Mouse (Mus musculus): ENCODE measurements around the gene Ttc5. TPM values are rescaled to one million over a fixed set of nuclear protein-coding genes. Genes with fewer than 3 reads are reported as not detected.

Ttc5 gene
- 10.3 and 12.5 TPM in 2 replicates for total RNA-seq (2014; rRNA removed)
- polyA plus RNA-seq (2012; rRNA removed): 7.1 and 8.2 TPM in 2 replicates

DNA sequence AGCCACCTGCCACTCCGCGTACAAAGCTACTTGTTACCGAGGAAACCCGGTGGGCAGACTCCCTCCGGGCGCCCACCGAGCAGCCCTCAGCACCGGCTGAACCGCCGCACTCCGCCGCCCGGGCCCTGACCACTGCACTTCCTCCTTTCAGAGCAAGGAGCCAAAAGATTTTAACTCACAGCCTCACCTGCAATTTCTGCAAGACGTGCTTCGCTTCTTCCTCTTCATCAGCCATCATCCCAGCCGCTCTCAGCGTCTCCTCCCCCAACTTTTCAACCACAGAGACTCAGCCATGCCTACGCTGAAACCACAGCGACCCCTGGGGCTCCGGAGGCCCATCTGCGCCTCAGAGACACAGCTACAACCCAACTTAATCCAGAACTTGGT, at the start of gene Ttc5:
Gene Ttc5 (minus strand): TSS at position 269 of the 387 bp plus-strand sequence.
- peaks cover 3% of the 10 kb centered on the region; the same call in 1 of the 2 replicates for H3K36me3 ChIP-seq (ENCODE audit: control insufficient read depth, insufficient read depth, low read length)
- H3K4me3 ChIP-seq (ENCODE audit: insufficient read depth, low read depth, low read length): peak within 1 kb of the TSS; percentile 92
- peak; percentile 75 for DNase-seq (ENCODE audit: extremely low read depth, low read depth, low spot score)
- H3K9ac ChIP-seq (ENCODE audit: low read depth, low read length): peak within 1 kb of the TSS; percentile 78
- TF ChIP-seq CTCF (IDR thresholded peaks at IDR 0.05; ENCODE audit: low read depth, low read length) (peak; percentile 94), POLR2A (IDR thresholded peaks at IDR 0.05; ENCODE audit: extremely low read depth, insufficient read depth, low read length) (no peak)
- no peaks in the 10 kb centered on the region for H3K27me3 ChIP-seq (ENCODE audit: control insufficient read depth, insufficient read depth, low read length)
- H3K79me2 ChIP-seq (ENCODE audit: control insufficient read depth, insufficient read depth, low read length): no peaks in the 10 kb centered on the region
- no peaks in the 10 kb centered on the region for H3K4me1 ChIP-seq (ENCODE audit: control insufficient read depth, insufficient read depth, low read length)
- WGBS: 1% methylated on average over 21 of the region's 21 CpGs
- H3K27ac ChIP-seq (replicated peaks; ENCODE audit: insufficient read depth, low read depth, low read length): no peak within 1 kb of the TSS

DNA sequence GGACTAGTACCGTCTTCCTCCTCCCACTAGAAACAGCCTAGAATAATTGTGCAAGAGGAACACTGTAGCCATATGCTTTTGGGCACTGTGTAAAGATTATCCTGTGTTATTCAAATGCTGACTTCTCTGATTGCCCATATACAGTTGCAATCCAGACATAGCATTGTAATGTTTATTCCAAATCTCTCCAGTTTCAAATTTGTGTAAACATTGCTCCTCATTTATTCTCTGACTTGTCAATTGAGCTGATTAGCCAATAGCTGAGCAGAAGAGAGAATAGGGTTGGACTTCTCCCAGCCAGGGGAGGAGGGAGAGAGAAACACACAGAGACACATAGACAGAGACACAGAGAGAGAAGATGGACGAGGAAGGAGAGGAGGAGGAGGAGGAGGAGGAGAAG, 49.1 kb upstream of the Ttc5 start:
- no peak overlapping the region for H3K4me3 ChIP-seq (ENCODE audit: insufficient read depth, low read depth, low read length)
- no peaks in the 10 kb centered on the region for H3K27me3 ChIP-seq (ENCODE audit: control insufficient read depth, insufficient read depth, low read length)
- H3K9ac ChIP-seq (ENCODE audit: low read depth, low read length): no peak overlapping the region
- H3K27ac ChIP-seq (replicated peaks; ENCODE audit: insufficient read depth, low read depth, low read length): peak overlapping the region; percentile 7; the same call in 1 of the 2 replicates
- peaks cover 27% of the 10 kb centered on the region for H3K36me3 ChIP-seq (ENCODE audit: control insufficient read depth, insufficient read depth, low read length)
- TF ChIP-seq CTCF (IDR thresholded peaks at IDR 0.05; ENCODE audit: low read depth, low read length): no peak
- TF ChIP-seq POLR2A (IDR thresholded peaks at IDR 0.05; ENCODE audit: extremely low read depth, insufficient read depth, low read length): no peak
- 63% methylated on average over 2 of the region's 2 CpGs for WGBS
- H3K79me2 ChIP-seq (ENCODE audit: control insufficient read depth, insufficient read depth, low read length): no peaks in the 10 kb centered on the region
- H3K4me1 ChIP-seq (ENCODE audit: control insufficient read depth, insufficient read depth, low read length): no peaks in the 10 kb centered on the region
- peak; percentile 23 for DNase-seq (ENCODE audit: extremely low read depth, low read depth, low spot score)

DNA sequence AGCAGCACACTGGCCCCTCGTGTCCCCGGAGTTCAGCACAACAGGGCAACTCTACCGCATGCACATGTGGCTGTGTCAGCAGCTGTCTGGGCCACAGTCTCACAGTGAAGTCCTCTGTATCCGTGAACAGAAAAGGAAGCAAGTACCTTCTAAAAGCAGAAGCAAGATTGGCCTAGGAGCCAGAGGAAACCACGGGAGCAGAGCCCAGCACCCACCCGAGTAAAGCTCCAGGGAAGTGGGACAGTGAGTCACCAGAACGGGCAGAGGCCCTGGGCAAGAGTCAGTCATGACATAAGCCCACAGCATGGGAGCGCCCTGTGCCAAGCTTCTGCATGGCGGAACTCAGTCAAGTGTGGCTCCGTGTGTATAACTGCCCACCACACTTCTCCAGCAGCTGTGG, 48.6 kb upstream of the Ttc5 start:
- no peak overlapping the region for H3K9ac ChIP-seq (ENCODE audit: low read depth, low read length)
- DNase-seq (ENCODE audit: extremely low read depth, low read depth, low spot score): peak; percentile 45
- H3K79me2 ChIP-seq (ENCODE audit: control insufficient read depth, insufficient read depth, low read length): no peaks in the 10 kb centered on the region
- H3K36me3 ChIP-seq (ENCODE audit: control insufficient read depth, insufficient read depth, low read length): peaks cover 29% of the 10 kb centered on the region
- TF ChIP-seq CTCF (IDR thresholded peaks at IDR 0.05; ENCODE audit: low read depth, low read length) (no peak), POLR2A (IDR thresholded peaks at IDR 0.05; ENCODE audit: extremely low read depth, insufficient read depth, low read length) (no peak)
- no peaks in the 10 kb centered on the region for H3K27me3 ChIP-seq (ENCODE audit: control insufficient read depth, insufficient read depth, low read length)
- H3K27ac ChIP-seq (replicated peaks; ENCODE audit: insufficient read depth, low read depth, low read length): peak overlapping the region; percentile 7; the same call in 1 of the 2 replicates
- 78% methylated on average over 10 of the region's 10 CpGs for WGBS
- no peak overlapping the region for H3K4me3 ChIP-seq (ENCODE audit: insufficient read depth, low read depth, low read length)
- no peaks in the 10 kb centered on the region for H3K4me1 ChIP-seq (ENCODE audit: control insufficient read depth, insufficient read depth, low read length)

DNA sequence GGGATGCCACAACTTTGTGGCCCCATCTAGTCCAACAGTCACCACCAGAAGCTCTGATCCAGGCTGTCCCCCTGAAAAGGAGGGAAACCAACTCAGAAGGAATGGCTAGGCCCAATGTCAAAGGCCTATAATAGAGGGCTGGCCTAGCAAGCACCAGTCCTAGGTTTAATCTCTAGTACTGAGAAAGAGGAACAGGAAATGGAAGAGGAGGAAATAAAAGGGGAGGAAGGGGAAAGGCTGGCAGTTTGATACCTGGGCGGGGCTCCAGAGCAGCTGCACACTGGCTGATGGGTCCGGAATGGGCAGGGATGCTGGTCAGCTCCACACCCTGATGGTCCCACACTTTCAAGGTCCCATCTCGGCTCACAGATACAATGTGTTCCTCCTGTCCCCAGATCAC, 44.6 kb upstream of the Ttc5 start:
- no peaks in the 10 kb centered on the region for H3K27me3 ChIP-seq (ENCODE audit: control insufficient read depth, insufficient read depth, low read length)
- H3K4me1 ChIP-seq (ENCODE audit: control insufficient read depth, insufficient read depth, low read length): no peaks in the 10 kb centered on the region
- no peak overlapping the region for H3K4me3 ChIP-seq (ENCODE audit: insufficient read depth, low read depth, low read length)
- peaks cover 41% of the 10 kb centered on the region for H3K36me3 ChIP-seq (ENCODE audit: control insufficient read depth, insufficient read depth, low read length)
- no peaks in the 10 kb centered on the region for H3K79me2 ChIP-seq (ENCODE audit: control insufficient read depth, insufficient read depth, low read length)
- no peak overlapping the region for H3K27ac ChIP-seq (replicated peaks; ENCODE audit: insufficient read depth, low read depth, low read length)
- no peak for TF ChIP-seq CTCF (IDR thresholded peaks at IDR 0.05; ENCODE audit: low read depth, low read length)
- TF ChIP-seq POLR2A (IDR thresholded peaks at IDR 0.05; ENCODE audit: extremely low read depth, insufficient read depth, low read length): no peak
- no peak overlapping the region for H3K9ac ChIP-seq (ENCODE audit: low read depth, low read length)
- 78% methylated on average over 3 of the region's 3 CpGs for WGBS
- DNase-seq (ENCODE audit: extremely low read depth, low read depth, low spot score): no peak

DNA sequence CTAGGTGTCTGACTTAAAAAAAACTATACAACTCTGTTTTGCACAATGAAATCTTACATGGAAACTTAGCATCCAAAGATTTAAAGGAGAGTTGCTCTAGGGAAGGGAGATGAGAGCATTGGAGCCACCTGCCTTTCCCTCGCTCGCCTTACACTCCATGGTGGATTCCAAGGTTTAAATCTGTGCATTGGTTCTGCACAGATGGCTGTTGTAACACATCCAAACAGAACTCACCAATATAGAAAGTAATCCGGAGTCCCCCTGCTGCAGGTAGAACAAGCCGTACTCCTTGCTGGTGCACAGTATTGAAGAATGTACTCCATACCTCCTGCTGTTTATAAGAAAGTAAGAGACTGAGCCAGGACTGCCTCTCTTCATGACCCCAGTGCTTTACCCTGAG, 41.3 kb upstream of the Ttc5 start:
- Histone ChIP-seq H3K27ac (replicated peaks; ENCODE audit: insufficient read depth, low read depth, low read length) (no peak overlapping the region), H3K79me2 (ENCODE audit: control insufficient read depth, insufficient read depth, low read length) (no peaks in the 10 kb centered on the region), H3K4me1 (ENCODE audit: control insufficient read depth, insufficient read depth, low read length) (no peaks in the 10 kb centered on the region), H3K27me3 (ENCODE audit: control insufficient read depth, insufficient read depth, low read length) (no peaks in the 10 kb centered on the region), H3K36me3 (ENCODE audit: control insufficient read depth, insufficient read depth, low read length) (peaks cover 48% of the 10 kb centered on the region), H3K9ac (ENCODE audit: low read depth, low read length) (no peak overlapping the region), H3K4me3 (ENCODE audit: insufficient read depth, low read depth, low read length) (no peak overlapping the region)
- DNase-seq (ENCODE audit: extremely low read depth, low read depth, low spot score): no peak
- 99% methylated on average over 4 of the region's 4 CpGs for WGBS
- TF ChIP-seq POLR2A (IDR thresholded peaks at IDR 0.05; ENCODE audit: extremely low read depth, insufficient read depth, low read length): no peak
- TF ChIP-seq CTCF (IDR thresholded peaks at IDR 0.05; ENCODE audit: low read depth, low read length): no peak

DNA sequence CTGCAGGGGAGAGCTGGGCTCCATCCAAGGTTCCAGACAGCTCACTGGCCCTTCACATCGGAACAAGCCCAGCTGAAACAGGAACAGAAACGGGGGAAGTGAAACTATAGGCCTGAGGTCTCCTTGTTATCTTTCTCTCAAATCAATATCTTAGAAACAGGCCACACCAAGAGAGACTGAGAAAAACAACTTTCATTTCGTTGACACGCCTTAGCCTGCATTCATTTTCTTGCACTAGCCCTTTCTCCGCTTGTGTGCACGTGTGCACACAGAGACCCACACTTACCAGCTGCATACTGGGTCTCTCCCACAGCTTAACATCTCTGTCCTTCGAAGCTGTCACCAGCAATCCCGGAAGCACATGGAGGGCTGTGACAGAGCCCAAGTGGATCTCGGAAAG, 38.9 kb upstream of the Ttc5 start:
- Histone ChIP-seq H3K36me3 (ENCODE audit: control insufficient read depth, insufficient read depth, low read length) (peaks cover 55% of the 10 kb centered on the region), H3K4me3 (ENCODE audit: insufficient read depth, low read depth, low read length) (no peak overlapping the region), H3K27ac (replicated peaks; ENCODE audit: insufficient read depth, low read depth, low read length) (no peak overlapping the region), H3K79me2 (ENCODE audit: control insufficient read depth, insufficient read depth, low read length) (no peaks in the 10 kb centered on the region), H3K9ac (ENCODE audit: low read depth, low read length) (no peak overlapping the region), H3K4me1 (ENCODE audit: control insufficient read depth, insufficient read depth, low read length) (no peaks in the 10 kb centered on the region), H3K27me3 (ENCODE audit: control insufficient read depth, insufficient read depth, low read length) (no peaks in the 10 kb centered on the region)
- TF ChIP-seq POLR2A (IDR thresholded peaks at IDR 0.05; ENCODE audit: extremely low read depth, insufficient read depth, low read length): no peak
- no peak for TF ChIP-seq CTCF (IDR thresholded peaks at IDR 0.05; ENCODE audit: low read depth, low read length)
- 82% methylated on average over 9 of the region's 9 CpGs for WGBS
- DNase-seq (ENCODE audit: extremely low read depth, low read depth, low spot score): peak; percentile 48

Measured in liver, adult 2 months (tissue).